Mouse (Mus musculus) E14TG2a.4 (cell line): ENCODE results near the gene Mbd3.

ENCODE experiments used
- CTCF ChIP-seq: conservative IDR thresholded peaks from 2 replicates; pipeline ENCODE4 v1.5.1; 2014; ENCODE audit warnings: low read length
- POU5F1 ChIP-seq: IDR thresholded peaks from 2 replicates; pipeline ENCODE4 v1.6.1; 2014; ENCODE audit warnings: low read length, borderline replicate concordance

DNA sequence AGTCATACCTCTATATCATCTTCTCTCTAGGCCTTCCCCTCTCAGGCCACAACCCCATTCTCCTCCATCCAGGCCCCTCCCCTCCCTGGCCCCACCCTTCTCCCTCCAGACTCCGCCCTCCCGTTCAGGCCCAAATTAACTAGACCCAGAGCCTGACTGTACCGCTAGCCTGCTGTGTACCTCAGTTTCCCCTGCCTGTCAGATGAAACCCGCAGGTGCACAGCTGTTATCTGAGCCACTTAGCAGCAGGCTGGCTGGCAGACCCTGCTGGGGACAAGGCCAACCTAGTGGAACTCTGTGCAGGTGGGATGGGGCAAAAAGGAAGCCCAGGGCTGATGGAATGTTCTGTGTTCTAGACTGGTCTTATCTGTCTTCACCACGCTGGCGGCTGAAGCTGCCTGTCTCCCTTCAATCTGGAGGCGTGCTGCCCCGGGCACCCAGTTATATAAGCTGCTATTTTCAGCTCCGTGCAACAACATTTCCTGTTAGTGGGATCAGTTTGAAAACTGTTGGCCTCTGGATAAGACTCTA, 55.2 kb downstream of the Mbd3 start:
- TF ChIP-seq CTCF = no peak
- TF ChIP-seq POU5F1 = no peak
